Mouse (Mus musculus) lung, adult 2 months (tissue): ENCODE measurements around the gene Itga8.

Experiments
- CTCF ChIP-seq: fragments of 200-500 bp; IDR thresholded peaks from 2 replicates; pipeline ENCODE4 v1.5.1; 2011; ENCODE audit warnings: mild to moderate bottlenecking, low read length, control low read depth; ENCODE audit not compliant: insufficient read depth
- POLR2A ChIP-seq: fragments of 200-500 bp; IDR thresholded peaks from 2 replicates; pipeline ENCODE4 v1.6.1; 2011; ENCODE audit warnings: low read depth, mild to moderate bottlenecking, control low read depth, low read length, borderline replicate concordance; ENCODE audit errors: extremely low read depth

- TF ChIP-seq CTCF: no peak
- no peak for TF ChIP-seq POLR2A
Measured at GRCm38 (mm10) chr2:12227243-12227642, 74.5 kb downstream of the Itga8 start.
